Comparison of ENCODE assay signal across 20 mouse cellular contexts in genomic region chr1:35843566-35843965, GRCm38 (mm10).
DNase-seq lines count a peak whose midpoint lies in the region; ATAC-seq and TF ChIP-seq lines count a peak whose summit lies in the region.
"Had no signal": no experiment of that assay in that cellular context is flagged by ENCODE, and none has a peak within 500 bp of the region (broad histone marks: within the 10 kb centered on the region; RNA-seq: fewer than 3 reads in every experiment).

No protein-coding gene starts in this region.

- H3K4me3 ChIP-seq in intestine, embryonic 14.5 days (ENCODE audit: low read depth, low read length) = no peak overlapping the region
- no peak overlapping the region for H3K4me3 ChIP-seq in intestine, postnatal 0 days (ENCODE audit: low read depth, low read length)
- H3K4me3 ChIP-seq: embryonic facial prominence, embryonic 15.5 days; erythroblast, embryonic 14.5 days; forebrain, embryonic 10.5 days; gastrocnemius, adult 2 months; hindbrain, embryonic 15.5 days had no signal

- no peaks in the 10 kb centered on the region for H3K9me3 ChIP-seq in intestine, embryonic 14.5 days (ENCODE audit: control insufficient read depth, low read length)
- H3K9me3 ChIP-seq in intestine, postnatal 0 days (ENCODE audit: control insufficient read depth) = no peaks in the 10 kb centered on the region
- H3K9me3 ChIP-seq: embryonic facial prominence, embryonic 15.5 days; forebrain, embryonic 10.5 days; hindbrain, embryonic 15.5 days had no signal

- peak; percentile 32 for DNase-seq in intestine, embryonic 14.5 days (ENCODE audit: low spot score)
- DNase-seq in ovary, postnatal 36 days (ENCODE audit: low spot score) = peak; percentile 1
- no peak for DNase-seq in ovary, postnatal 14 days (ENCODE audit: low spot score)
- peak; percentile 76 for DNase-seq in brain, adult 2 months (ENCODE audit: low read depth, low spot score)
- no peak for DNase-seq in cerebellum, adult 9-10 months
- DNase-seq: adrenal gland, adult 2 months; adrenal gland, postnatal 25 days; cerebellum, adult 2 months; cerebellum, postnatal 14 days; embryo, embryonic 11 days; gastrocnemius, adult 2 months; gastrocnemius, postnatal 25 days had no signal

- WGBS in intestine, embryonic 14.5 days = 82% methylated on average over 3 of the region's 3 CpGs
- WGBS in intestine, postnatal 0 days = 77% methylated on average over 3 of the region's 3 CpGs

- H3K9ac ChIP-seq in intestine, embryonic 14.5 days (ENCODE audit: low read length) = no peak overlapping the region
- H3K9ac ChIP-seq in intestine, postnatal 0 days (ENCODE audit: low read depth, low read length) = no peak overlapping the region
- H3K9ac ChIP-seq: embryonic facial prominence, embryonic 15.5 days; hindbrain, embryonic 15.5 days had no signal

- no peak overlapping the region for H3K27ac ChIP-seq in intestine, embryonic 14.5 days (ENCODE audit: low read depth)
- H3K27ac ChIP-seq in intestine, postnatal 0 days (ENCODE audit: low read depth, low read length) = no peak overlapping the region
- H3K27ac ChIP-seq: embryonic facial prominence, embryonic 15.5 days; forebrain, embryonic 10.5 days; gastrocnemius, adult 2 months; hindbrain, embryonic 15.5 days had no signal

- H3K36me3 ChIP-seq in intestine, embryonic 14.5 days (ENCODE audit: control insufficient read depth, insufficient read depth, low read length) = no peaks in the 10 kb centered on the region
- no peaks in the 10 kb centered on the region for H3K36me3 ChIP-seq in intestine, postnatal 0 days (ENCODE audit: control insufficient read depth, insufficient read depth)
- H3K36me3 ChIP-seq: embryonic facial prominence, embryonic 15.5 days; forebrain, embryonic 10.5 days; hindbrain, embryonic 15.5 days had no signal

- H3K27me3 ChIP-seq in intestine, embryonic 14.5 days (replicated peaks; ENCODE audit: control insufficient read depth, insufficient read depth, low read length) = no peaks in the 10 kb centered on the region
- no peaks in the 10 kb centered on the region for H3K27me3 ChIP-seq in intestine, postnatal 0 days (replicated peaks; ENCODE audit: control insufficient read depth, insufficient read depth, low read length)
- H3K27me3 ChIP-seq: CH12.LX; embryonic facial prominence, embryonic 15.5 days; hindbrain, embryonic 15.5 days had no signal

- no peaks in the 10 kb centered on the region for H3K4me1 ChIP-seq in intestine, embryonic 14.5 days (replicated peaks; ENCODE audit: control insufficient read depth, insufficient read depth, low read length)
- no peaks in the 10 kb centered on the region for H3K4me1 ChIP-seq in intestine, postnatal 0 days (replicated peaks; ENCODE audit: control insufficient read depth, insufficient read depth, low read length)
- H3K4me1 ChIP-seq: embryonic facial prominence, embryonic 15.5 days; forebrain, embryonic 10.5 days; hindbrain, embryonic 15.5 days had no signal

- no peak overlapping the region for H3K4me2 ChIP-seq in intestine, embryonic 14.5 days (ENCODE audit: low read length)
- no peak overlapping the region for H3K4me2 ChIP-seq in intestine, postnatal 0 days (replicated peaks; ENCODE audit: low read depth)
- H3K4me2 ChIP-seq: embryonic facial prominence, embryonic 15.5 days; heart, embryonic 11.5 days; hindbrain, embryonic 15.5 days had no signal

- no peak for ATAC-seq in intestine, embryonic 14.5 days (replicated peaks; ENCODE audit: low FRiP score, low TSS enrichment, low read depth)
- ATAC-seq in intestine, postnatal 0 days = no peak
- ATAC-seq: forebrain, embryonic 14.5 days had no signal

- no peak for TF ChIP-seq CTCF in intestine, postnatal 0 days (IDR thresholded peaks at IDR 0.05; ENCODE audit: low read depth)

Comparison
In these comparisons a context has a peak if more than half of its experiments do, and no peak if none do; other contexts are left out.
1. DNase-seq: peak in intestine, embryonic 14.5 days (single experiment), ovary, postnatal 36 days (single experiment) and brain, adult 2 months (single experiment); none in ovary, postnatal 14 days (single experiment) and cerebellum, adult 9-10 months (single experiment).